Mouse (Mus musculus) embryonic facial prominence, embryonic 14.5 days (tissue): ENCODE measurements at regions not wholly inside any gene's neighbourhood (a gene's known extent, or its start where the extent isn't known, plus 50 kb on each side); places are given as distances from the start of the nearest gene placed in this dataset.

Experiments
- ATAC-seq: fragments of 200-750 bp; cut with Nextera tagmentation; 2 replicates; pipeline ENCODE4 v1.8.0; 2017; ENCODE audit warnings: low read depth, moderate number of reproducible peaks, moderate TSS enrichment
- DNase-seq: peaks from one replicate; pipeline ENCODE4 v3.0.0-alpha.2; 2015; ENCODE audit warnings: low spot score
- H3K27ac ChIP-seq: fragments of 300-500 bp; sonication (generic); replicated peaks from 2 replicates; pipeline ENCODE4 v1.5.1; 2014; ENCODE audit warnings: low read depth, mild to moderate bottlenecking, low read length, moderate library complexity
- H3K27me3 ChIP-seq: fragments of 300-500 bp; sonication (generic); replicated peaks from 2 replicates; pipeline ENCODE4 v1.6.1; 2014; ENCODE audit warnings: low read length; ENCODE audit not compliant: control insufficient read depth, insufficient read depth
- H3K36me3 ChIP-seq: fragments of 300-500 bp; sonication (generic); 2 replicates; pipeline ENCODE4 v1.6.1; 2014; ENCODE audit warnings: low read length, mixed read lengths; ENCODE audit not compliant: control insufficient read depth, insufficient read depth
- H3K4me1 ChIP-seq: fragments of 300-500 bp; sonication (generic); 2 replicates; pipeline ENCODE4 v1.6.1; 2014; ENCODE audit warnings: antibody characterized with exemption, low read length; ENCODE audit not compliant: control insufficient read depth, insufficient read depth
- H3K4me2 ChIP-seq: fragments of 300-500 bp; sonication (generic); 2 replicates; pipeline ENCODE4 v1.6.1; 2014; ENCODE audit warnings: low read depth, mild to moderate bottlenecking, low read length, moderate library complexity, mixed read lengths
- H3K4me3 ChIP-seq: fragments of 300-500 bp; sonication (generic); 2 replicates; pipeline ENCODE4 v1.5.1; 2014; ENCODE audit warnings: low read depth, mild to moderate bottlenecking, low read length
- H3K9ac ChIP-seq: fragments of 300-500 bp; sonication (generic); 2 replicates; pipeline ENCODE4 v1.6.1; 2014; ENCODE audit warnings: low read depth, mild to moderate bottlenecking, low read length, moderate library complexity, mixed read lengths
- H3K9me3 ChIP-seq: fragments of 300-500 bp; sonication (generic); 2 replicates; pipeline ENCODE4 v1.6.1; 2016; ENCODE audit warnings: low read length; ENCODE audit not compliant: control insufficient read depth
- WGBS: fragments of 180-500 bp; shearing (Covaris S2); extraction: QIAGEN DNeasy Blood & Tissue Kit; methylation state at CpG from one replicate; pipeline ENCODE4 v1.1.7; 2014; 5-methylcytosine and 5-hydroxymethylcytosine counted together

GRCm38 (mm10) chr16:64068787-64069673, 205.1 kb upstream of the Epha3 start:
- H3K4me3 ChIP-seq = no peak overlapping the region
- no peaks in the 10 kb centered on the region for H3K27me3 ChIP-seq
- no peaks in the 10 kb centered on the region for H3K9me3 ChIP-seq
- DNase-seq = peak; percentile 53
- H3K27ac ChIP-seq = no peak overlapping the region
- peak; percentile 70 for ATAC-seq
- 0 out of 2 replicates have a peak overlapping the region, but pooled peaks have one; percentile 10 for H3K4me2 ChIP-seq
- no peaks in the 10 kb centered on the region for H3K36me3 ChIP-seq
- H3K9ac ChIP-seq = 0 out of 2 replicates have a peak overlapping the region, but pooled peaks have one; percentile 21
- WGBS = 32% methylated on average over 13 of the region's 13 CpGs
- H3K4me1 ChIP-seq = 0 out of 2 replicates have a peak, but pooled peaks cover 5% of the 10 kb centered on the region

DNA sequence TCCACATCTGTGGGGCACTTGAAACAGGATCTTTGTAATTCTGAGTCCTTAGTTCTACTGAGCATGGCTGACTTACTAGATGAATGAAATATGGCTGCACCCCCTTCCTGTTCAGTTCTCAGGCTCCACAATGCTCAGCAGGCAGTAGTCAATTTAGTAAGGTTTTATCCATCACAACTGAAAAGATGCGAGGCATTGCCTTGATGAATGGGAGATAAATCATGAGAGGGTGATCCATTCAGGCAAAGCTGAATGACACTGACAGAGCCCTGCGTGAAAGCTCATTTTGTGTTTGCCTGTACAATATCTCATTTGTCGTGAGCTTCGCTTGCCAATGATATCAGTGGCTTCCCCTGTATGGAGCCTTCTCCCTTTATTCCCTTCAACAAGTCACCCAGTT, 198.6 kb upstream of the Epha3 start:
- Histone ChIP-seq H3K27ac (no peak overlapping the region), H3K4me1 (no peaks in the 10 kb centered on the region), H3K36me3 (no peaks in the 10 kb centered on the region), H3K9me3 (no peaks in the 10 kb centered on the region), H3K9ac (no peak overlapping the region), H3K27me3 (no peaks in the 10 kb centered on the region), H3K4me2 (no peak overlapping the region), H3K4me3 (no peak overlapping the region)
- ATAC-seq = no peak
- DNase-seq = no peak
- WGBS = 76% methylated on average over 4 of the region's 4 CpGs

DNA sequence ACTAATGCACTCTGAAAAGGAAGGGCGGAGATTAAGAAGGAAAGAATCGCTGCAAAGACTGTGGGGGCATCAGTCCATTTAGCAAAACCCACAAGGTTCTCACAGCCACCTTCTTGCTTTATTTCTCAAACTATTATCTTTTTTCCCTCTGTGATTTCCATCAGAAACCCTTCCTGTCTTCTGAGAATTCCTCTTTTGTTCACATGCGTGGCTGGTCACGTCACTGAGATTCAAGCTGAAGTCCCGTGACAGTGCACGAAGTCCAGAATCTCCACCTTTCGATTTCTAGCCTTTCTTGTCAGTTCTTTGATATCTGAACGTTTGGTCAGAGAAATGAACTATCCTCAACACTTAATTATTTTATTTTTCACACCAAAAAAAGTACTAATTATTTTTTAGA, 194.7 kb upstream of the Epha3 start:
- 69% methylated on average over 8 of the region's 8 CpGs for WGBS

DNA sequence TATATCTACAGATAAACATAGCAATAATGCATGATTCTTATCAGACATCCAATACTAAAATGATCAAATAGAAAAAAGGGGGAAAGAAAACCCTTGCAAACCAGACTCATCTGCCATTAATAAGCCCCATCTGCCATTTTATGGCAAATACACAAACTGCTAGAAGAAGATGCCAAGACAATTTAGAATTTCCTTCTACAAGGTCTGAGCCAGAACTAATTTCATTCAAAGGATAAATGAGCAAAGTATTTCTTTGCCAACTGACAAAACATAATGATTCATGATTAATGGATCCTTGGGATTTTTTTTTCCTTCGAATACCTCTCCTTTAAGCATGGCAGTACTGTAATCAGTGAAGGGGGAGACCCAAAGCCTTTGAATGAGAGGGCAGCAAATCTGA, 190.4 kb upstream of the Epha3 start:
- H3K9ac ChIP-seq = no peak overlapping the region
- H3K27ac ChIP-seq = no peak overlapping the region
- H3K4me1 ChIP-seq = no peaks in the 10 kb centered on the region
- no peak overlapping the region for H3K4me2 ChIP-seq
- DNase-seq (peak; percentile 10), ATAC-seq (no peak)
- 64% methylated on average over 1 of the region's 1 CpGs for WGBS
- no peak overlapping the region for H3K4me3 ChIP-seq
- H3K9me3 ChIP-seq = no peaks in the 10 kb centered on the region
- no peaks in the 10 kb centered on the region for H3K36me3 ChIP-seq
- no peaks in the 10 kb centered on the region for H3K27me3 ChIP-seq

More for the DNA sequence above, 194.7 kb upstream of the Epha3 start:
- DNase-seq (no peak), ATAC-seq (no peak)
- Histone ChIP-seq H3K27me3 (no peaks in the 10 kb centered on the region), H3K9me3 (no peaks in the 10 kb centered on the region), H3K4me3 (no peak overlapping the region), H3K27ac (no peak overlapping the region), H3K9ac (no peak overlapping the region), H3K36me3 (no peaks in the 10 kb centered on the region), H3K4me2 (no peak overlapping the region), H3K4me1 (no peaks in the 10 kb centered on the region)

DNA sequence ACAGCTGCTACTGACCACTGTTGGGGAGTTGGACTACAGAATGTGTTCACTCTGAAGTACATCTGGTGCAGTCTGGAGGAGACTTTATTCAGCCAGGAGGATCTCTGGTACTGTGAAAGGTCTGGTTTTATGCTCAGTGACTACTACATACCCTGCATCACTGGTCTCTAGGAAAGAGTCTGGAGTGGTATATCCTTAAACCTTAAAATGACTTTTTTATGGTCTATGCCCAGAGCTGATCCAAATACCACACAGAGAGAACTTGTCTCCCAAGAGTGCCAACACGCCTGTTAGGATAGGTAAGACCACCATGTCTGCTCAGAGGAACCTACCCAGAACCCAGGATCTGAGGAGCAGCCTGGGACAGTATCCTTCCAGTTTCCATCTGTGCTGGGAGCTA, 184.1 kb upstream of the Epha3 start:
- H3K9me3 ChIP-seq = no peaks in the 10 kb centered on the region
- no peak for DNase-seq
- no peak overlapping the region for H3K4me3 ChIP-seq
- H3K27me3 ChIP-seq = no peaks in the 10 kb centered on the region
- no peak overlapping the region for H3K4me2 ChIP-seq
- H3K27ac ChIP-seq = no peak overlapping the region
- ATAC-seq = no peak
- no peaks in the 10 kb centered on the region for H3K4me1 ChIP-seq
- H3K36me3 ChIP-seq = no peaks in the 10 kb centered on the region
- 93% methylated on average over 1 of the region's 1 CpGs for WGBS
- no peak overlapping the region for H3K9ac ChIP-seq

DNA sequence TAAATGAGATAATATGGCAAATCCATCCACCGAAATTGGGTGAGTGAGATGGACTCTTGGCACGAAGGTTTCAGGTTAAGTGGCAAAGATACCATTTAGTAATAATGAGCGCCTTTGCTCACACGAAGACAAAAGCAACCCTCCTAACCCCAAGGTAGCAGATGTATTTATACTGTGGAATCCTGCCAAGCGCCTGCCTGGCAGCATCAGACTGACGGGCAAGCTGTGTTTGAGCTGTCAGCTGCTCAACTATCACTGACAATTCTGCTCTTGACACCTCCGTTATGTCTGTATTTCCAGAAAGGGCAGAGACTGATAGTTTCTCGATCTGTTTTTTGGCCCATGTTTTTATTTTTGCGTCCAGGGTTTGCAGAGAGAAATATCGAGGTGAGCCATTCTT, 169.1 kb upstream of the Epha3 start:
- 80% methylated on average over 10 of the region's 10 CpGs for WGBS
- ATAC-seq (no peak), DNase-seq (peak; percentile 14)
- Histone ChIP-seq H3K27me3 (no peaks in the 10 kb centered on the region), H3K9me3 (no peaks in the 10 kb centered on the region), H3K36me3 (no peaks in the 10 kb centered on the region), H3K27ac (no peak overlapping the region), H3K4me2 (no peak overlapping the region), H3K4me3 (no peak overlapping the region), H3K4me1 (no peaks in the 10 kb centered on the region), H3K9ac (no peak overlapping the region)

DNA sequence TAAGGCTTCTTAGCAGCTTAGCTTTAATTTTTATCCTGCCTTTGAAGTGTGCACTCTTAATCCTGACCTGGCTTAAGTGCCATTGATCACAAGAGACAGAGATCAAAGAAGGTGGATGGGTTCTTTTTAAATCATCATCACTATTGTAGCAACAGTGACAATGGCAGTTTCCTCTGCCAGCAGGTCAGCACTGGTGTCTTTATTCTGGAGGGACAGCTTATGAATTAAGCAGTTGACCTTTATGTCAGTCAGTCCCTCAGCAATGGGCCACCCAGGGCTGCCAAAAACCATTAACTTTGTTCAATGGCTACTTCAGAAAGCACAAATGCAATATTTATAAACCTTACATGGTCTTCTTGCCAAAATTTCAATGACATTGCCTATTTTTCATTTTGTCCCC, 160.0 kb upstream of the Epha3 start:
- H3K27ac ChIP-seq = no peak overlapping the region
- no peaks in the 10 kb centered on the region for H3K36me3 ChIP-seq

GRCm38 (mm10) chr16:64000884-64001283, 136.9 kb upstream of the Epha3 start:
- ATAC-seq (no peak), DNase-seq (no peak)
- H3K27ac ChIP-seq = no peak overlapping the region
- H3K27me3 ChIP-seq = no peaks in the 10 kb centered on the region
- no peaks in the 10 kb centered on the region for H3K9me3 ChIP-seq
- H3K4me2 ChIP-seq = no peak overlapping the region
- H3K9ac ChIP-seq = no peak overlapping the region
- no peak overlapping the region for H3K4me3 ChIP-seq
- no peaks in the 10 kb centered on the region for H3K4me1 ChIP-seq
- 81% methylated on average over 5 of the region's 5 CpGs for WGBS
- H3K36me3 ChIP-seq = no peaks in the 10 kb centered on the region

More for the DNA sequence above, 160.0 kb upstream of the Epha3 start:
- no peaks in the 10 kb centered on the region for H3K27me3 ChIP-seq
- H3K4me1 ChIP-seq = no peaks in the 10 kb centered on the region
- ATAC-seq = no peak
- H3K4me3 ChIP-seq = no peak overlapping the region
- H3K9ac ChIP-seq = no peak overlapping the region
- no peaks in the 10 kb centered on the region for H3K9me3 ChIP-seq
- DNase-seq = no peak
- H3K4me2 ChIP-seq = no peak overlapping the region

GRCm38 (mm10) chr16:63967407-63967806, 103.4 kb upstream of the Epha3 start:
- ATAC-seq (no peak), DNase-seq (no peak)
- no peak overlapping the region for H3K4me3 ChIP-seq
- H3K27me3 ChIP-seq = no peaks in the 10 kb centered on the region
- H3K9ac ChIP-seq = no peak overlapping the region
- no peak overlapping the region for H3K27ac ChIP-seq
- H3K9me3 ChIP-seq = no peaks in the 10 kb centered on the region
- H3K36me3 ChIP-seq = no peaks in the 10 kb centered on the region
- WGBS = 77% methylated on average over 2 of the region's 2 CpGs
- H3K4me1 ChIP-seq = no peaks in the 10 kb centered on the region
- no peak overlapping the region for H3K4me2 ChIP-seq
